Mouse (Mus musculus) thymus, adult 2 months (tissue): ENCODE data around the gene Fam69b.

Experiments
- CTCF ChIP-seq: fragments of 200-500 bp; IDR thresholded peaks from 2 replicates; pipeline ENCODE4 v1.5.1; 2012; ENCODE audit warnings: mild to moderate bottlenecking, control low read depth, low read length, moderate library complexity, borderline replicate concordance; ENCODE audit not compliant: control insufficient read depth, poor library complexity, insufficient read depth; ENCODE audit errors: extremely low read depth
- POLR2A ChIP-seq: fragments of 200-500 bp; IDR thresholded peaks from 2 replicates; pipeline ENCODE4 v1.6.1; 2012; ENCODE audit warnings: mild to moderate bottlenecking, low read length, control low read depth, moderate library complexity; ENCODE audit not compliant: control insufficient read depth, poor library complexity, insufficient read depth; ENCODE audit errors: extremely low read depth

DNA sequence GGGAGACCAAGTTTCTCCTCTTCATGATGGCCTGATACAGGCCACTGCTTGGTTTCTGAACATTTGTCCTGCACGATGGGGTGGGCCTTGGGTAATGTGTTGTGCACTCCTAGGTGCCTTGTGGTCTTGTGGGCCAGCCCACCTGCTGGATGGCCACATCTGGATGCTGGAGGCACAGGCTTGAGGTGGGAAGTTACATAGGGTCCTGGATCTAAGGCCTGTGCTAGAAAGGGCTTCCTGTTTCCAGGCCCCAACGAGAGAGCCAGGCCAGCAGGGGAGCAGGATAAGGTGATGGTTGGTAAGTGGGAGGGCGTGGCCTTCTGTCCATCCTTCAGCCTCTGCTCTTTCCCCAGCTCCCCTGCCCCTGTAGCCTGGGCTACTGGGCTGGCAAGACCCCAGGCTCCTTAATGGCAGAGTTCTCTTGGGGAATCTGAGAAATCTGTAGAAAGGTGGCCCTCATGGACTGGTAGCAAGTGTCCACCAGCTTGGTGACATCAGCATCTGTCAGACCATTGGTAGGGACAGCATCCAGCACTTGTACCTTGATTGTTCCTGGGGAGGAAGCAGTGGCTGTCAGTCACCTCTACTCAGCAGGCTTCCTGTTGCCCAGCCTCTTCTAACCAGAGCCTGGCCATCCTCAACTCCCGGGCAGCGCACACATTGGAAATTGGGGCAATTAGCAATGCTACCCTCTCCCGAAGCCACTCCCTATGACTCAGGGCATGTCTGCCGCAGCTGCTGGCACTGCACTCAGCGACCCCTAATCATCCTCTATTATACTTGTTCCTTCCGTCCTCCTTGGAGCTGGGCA is 34.8 kb upstream of the Fam69b start:
- TF ChIP-seq CTCF, result no peak
- TF ChIP-seq POLR2A, result no peak
